Mouse (Mus musculus) neural tube, embryonic 11.5 days (tissue): ENCODE results near the gene Sema3f. TPM values are rescaled to one million over a fixed set of nuclear protein-coding genes. Genes with fewer than 3 reads are reported as not detected.

ENCODE experiments used
- ATAC-seq: fragments of 200-750 bp; cut with Nextera tagmentation; 2 replicates; pipeline ENCODE4 v1.8.0; 2017; ENCODE audit warnings: moderate number of reproducible peaks, mild to moderate bottlenecking, moderate TSS enrichment, moderate library complexity; ENCODE audit not compliant: insufficient read depth, low FRiP score, low TSS enrichment
- DNase-seq: peaks from one replicate; pipeline ENCODE4 v3.0.0-alpha.2; 2015; ENCODE audit warnings: low spot score
- H3K27ac ChIP-seq: fragments of 300-500 bp; sonication (generic); 2 replicates; pipeline ENCODE4 v1.5.1; 2014; ENCODE audit warnings: low read depth, mild to moderate bottlenecking, low read length
- H3K27me3 ChIP-seq: fragments of 300-500 bp; sonication (generic); 2 replicates; pipeline ENCODE4 v1.6.1; 2014; ENCODE audit warnings: mild to moderate bottlenecking, low read length, mixed read lengths; ENCODE audit not compliant: control insufficient read depth, insufficient read depth
- H3K36me3 ChIP-seq: fragments of 300-500 bp; sonication (generic); 2 replicates; pipeline ENCODE4 v1.6.1; 2014; ENCODE audit warnings: mild to moderate bottlenecking, low read length, moderate library complexity, mixed read lengths; ENCODE audit not compliant: control insufficient read depth, insufficient read depth
- H3K4me1 ChIP-seq: fragments of 300-500 bp; sonication (generic); 2 replicates; pipeline ENCODE4 v1.6.1; 2014; ENCODE audit warnings: low read length, mixed read lengths; ENCODE audit not compliant: control insufficient read depth, insufficient read depth
- H3K4me2 ChIP-seq: fragments of 300-500 bp; sonication (generic); 2 replicates; pipeline ENCODE4 v1.6.1; 2014; ENCODE audit warnings: low read depth, mild to moderate bottlenecking, moderate library complexity
- H3K4me3 ChIP-seq: fragments of 300-500 bp; sonication (generic); 2 replicates; pipeline ENCODE4 v1.5.1; 2014; ENCODE audit warnings: low read depth, low read length
- H3K9ac ChIP-seq: fragments of 300-500 bp; sonication (generic); 2 replicates; pipeline ENCODE4 v1.6.1; 2014; ENCODE audit warnings: mild to moderate bottlenecking, low read length
- H3K9me3 ChIP-seq: fragments of 300-500 bp; sonication (generic); 2 replicates; pipeline ENCODE4 v1.6.1; 2016; ENCODE audit warnings: low read length; ENCODE audit not compliant: control insufficient read depth
- WGBS: fragments of 180-500 bp; shearing (Covaris S2); extraction: QIAGEN DNeasy Blood & Tissue Kit; methylation state at CpG from one replicate; pipeline ENCODE4 v1.1.7; 2014; 5-methylcytosine and 5-hydroxymethylcytosine counted together
- polyA plus RNA-seq: library from polyadenylated mRNA; unstranded; fragments of >200 nt; fragmentation: Nextera tagmentation; extraction: Ambion mirVana; gene quantifications from 2 replicates; pipeline ENCODE4 v1.2.1, GENCODE M21; 2014

Sema3f gene
- polyA plus RNA-seq, 1 experiment from 2014 or later = 15.3 TPM

- DNase-seq (no peak), ATAC-seq (no peak)
- no peak overlapping the region for H3K9ac ChIP-seq
- no peak overlapping the region for H3K4me2 ChIP-seq
- H3K4me3 ChIP-seq = no peak overlapping the region
- no peaks in the 10 kb centered on the region for H3K27me3 ChIP-seq
- H3K27ac ChIP-seq = no peak overlapping the region
- H3K36me3 ChIP-seq = no peaks in the 10 kb centered on the region; the same call in 1 of the 2 replicates
- peaks cover 39% of the 10 kb centered on the region for H3K4me1 ChIP-seq
- 10% methylated on average over 14 of the region's 14 CpGs for WGBS
- no peaks in the 10 kb centered on the region for H3K9me3 ChIP-seq
Measured at GRCm38 (mm10) chr9:107697811-107698521, 12.3 kb downstream of the Sema3f start.

- DNase-seq (no peak), ATAC-seq (no peak)
- H3K4me1 ChIP-seq = peaks cover 39% of the 10 kb centered on the region
- no peaks in the 10 kb centered on the region for H3K27me3 ChIP-seq
- H3K9ac ChIP-seq = no peak overlapping the region
- H3K4me3 ChIP-seq = no peak overlapping the region
- H3K4me2 ChIP-seq = no peak overlapping the region
- no peaks in the 10 kb centered on the region for H3K9me3 ChIP-seq
- 24% methylated on average over 9 of the region's 9 CpGs for WGBS
- no peaks in the 10 kb centered on the region; the same call in 1 of the 2 replicates for H3K36me3 ChIP-seq
- no peak overlapping the region for H3K27ac ChIP-seq
Measured at GRCm38 (mm10) chr9:107696845-107697610, 13.2 kb downstream of the Sema3f start.

DNA sequence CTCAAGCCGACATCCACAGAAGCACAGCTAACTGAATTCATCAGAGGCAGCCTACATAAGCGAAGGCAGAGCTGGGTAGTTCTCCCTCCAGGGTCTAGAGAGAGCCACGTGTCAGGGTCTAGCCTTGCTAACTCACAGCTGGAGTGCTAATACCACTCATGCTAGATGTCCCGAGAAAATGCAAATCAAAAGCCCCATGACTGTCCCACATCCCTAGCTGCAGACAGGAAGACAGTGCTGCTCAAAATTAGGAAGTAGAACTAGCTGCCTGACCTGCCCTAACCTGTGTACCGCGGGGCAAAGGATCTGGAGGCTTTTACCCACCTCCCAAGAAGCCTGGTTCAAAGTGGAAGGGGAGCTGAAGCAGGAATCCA is 14.2 kb downstream of the Sema3f start:
- Histone ChIP-seq H3K9me3 (no peaks in the 10 kb centered on the region), H3K36me3 (no peaks in the 10 kb centered on the region; the same call in 1 of the 2 replicates), H3K27me3 (no peaks in the 10 kb centered on the region), H3K27ac (no peak overlapping the region), H3K4me2 (no peak overlapping the region), H3K4me3 (no peak overlapping the region), H3K4me1 (peaks cover 39% of the 10 kb centered on the region), H3K9ac (no peak overlapping the region)
- no peak for DNase-seq
- ATAC-seq = no peak
- WGBS = 48% methylated on average over 6 of the region's 6 CpGs

GRCm38 (mm10) chr9:107695441-107696105 is 14.7 kb downstream of the Sema3f start:
- H3K4me1 ChIP-seq = peaks cover 39% of the 10 kb centered on the region
- no peaks in the 10 kb centered on the region for H3K27me3 ChIP-seq
- H3K4me3 ChIP-seq = no peak overlapping the region
- H3K9me3 ChIP-seq = no peaks in the 10 kb centered on the region
- no peak overlapping the region for H3K9ac ChIP-seq
- WGBS = 83% methylated on average over 12 of the region's 12 CpGs
- no peaks in the 10 kb centered on the region; the same call in 1 of the 2 replicates for H3K36me3 ChIP-seq
- no peak overlapping the region for H3K27ac ChIP-seq
- no peak overlapping the region for H3K4me2 ChIP-seq
- ATAC-seq (no peak), DNase-seq (no peak)

DNA sequence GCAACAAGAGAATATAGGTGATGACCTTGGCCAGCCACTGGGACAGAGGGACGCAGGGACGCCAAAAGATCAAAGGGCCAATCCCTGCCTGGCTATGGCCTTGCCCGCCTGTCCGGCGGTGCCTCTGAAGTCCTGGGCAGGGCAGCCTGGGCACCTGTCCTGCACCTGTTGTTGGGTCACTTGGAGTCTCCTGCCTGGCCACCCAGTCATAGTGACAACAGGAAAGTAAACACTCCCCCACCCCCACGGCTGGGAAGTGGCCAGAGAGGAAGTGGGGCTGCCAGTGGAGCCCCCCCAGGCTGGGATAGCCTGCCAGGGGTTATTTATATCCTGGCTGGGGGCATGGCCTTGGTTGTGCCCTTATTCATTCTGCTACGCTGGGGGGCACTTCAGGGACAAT is 15.6 kb downstream of the Sema3f start:
- Histone ChIP-seq H3K27ac (no peak overlapping the region), H3K27me3 (no peaks in the 10 kb centered on the region), H3K4me1 (peaks cover 29% of the 10 kb centered on the region), H3K9ac (no peak overlapping the region), H3K4me3 (no peak overlapping the region), H3K9me3 (no peaks in the 10 kb centered on the region), H3K36me3 (no peaks in the 10 kb centered on the region; the same call in 1 of the 2 replicates), H3K4me2 (no peak overlapping the region)
- no peak for ATAC-seq
- 75% methylated on average over 7 of the region's 7 CpGs for WGBS
- no peak for DNase-seq

DNA sequence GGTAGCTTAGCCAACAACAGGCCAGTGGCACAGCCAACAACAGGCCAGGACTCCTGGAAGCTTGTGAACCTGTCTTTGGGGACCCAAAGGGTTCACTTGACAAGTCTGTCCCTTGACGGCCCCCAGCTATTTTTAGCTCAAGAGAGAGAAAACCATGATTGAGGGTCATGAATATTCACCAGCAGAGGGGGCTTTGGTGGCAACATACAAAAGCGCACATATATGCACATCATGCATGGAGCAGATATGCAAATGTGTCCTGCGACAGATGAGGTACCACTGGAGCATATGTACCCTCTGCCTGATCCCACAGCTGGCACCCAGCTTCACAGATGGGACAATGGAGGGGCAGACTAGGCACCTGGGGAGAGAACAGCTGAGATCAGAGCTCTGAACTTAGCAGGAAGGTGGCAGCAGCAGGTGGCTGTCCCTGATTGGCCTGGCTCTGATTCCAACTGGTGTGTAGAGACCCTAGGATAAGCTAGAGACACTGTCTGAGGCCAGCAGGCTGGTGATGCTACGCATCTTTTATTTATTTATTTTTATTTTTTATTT is 16.8 kb downstream of the Sema3f start:
- H3K9me3 ChIP-seq = no peaks in the 10 kb centered on the region
- peaks cover 18% of the 10 kb centered on the region for H3K4me1 ChIP-seq
- WGBS = 68% methylated on average over 4 of the region's 4 CpGs
- no peak overlapping the region for H3K27ac ChIP-seq
- DNase-seq (no peak), ATAC-seq (no peak)
- H3K4me3 ChIP-seq = no peak overlapping the region
- H3K9ac ChIP-seq = no peak overlapping the region
- no peaks in the 10 kb centered on the region for H3K27me3 ChIP-seq
- no peak overlapping the region for H3K4me2 ChIP-seq
- no peaks in the 10 kb centered on the region; the same call in 1 of the 2 replicates for H3K36me3 ChIP-seq

- peaks cover 12% of the 10 kb centered on the region for H3K4me1 ChIP-seq
- H3K27ac ChIP-seq = no peak overlapping the region
- no peaks in the 10 kb centered on the region; the same call in none of the 2 replicates for H3K36me3 ChIP-seq
Measured at GRCm38 (mm10) chr9:107692785-107693184, 17.5 kb downstream of the Sema3f start.

DNA sequence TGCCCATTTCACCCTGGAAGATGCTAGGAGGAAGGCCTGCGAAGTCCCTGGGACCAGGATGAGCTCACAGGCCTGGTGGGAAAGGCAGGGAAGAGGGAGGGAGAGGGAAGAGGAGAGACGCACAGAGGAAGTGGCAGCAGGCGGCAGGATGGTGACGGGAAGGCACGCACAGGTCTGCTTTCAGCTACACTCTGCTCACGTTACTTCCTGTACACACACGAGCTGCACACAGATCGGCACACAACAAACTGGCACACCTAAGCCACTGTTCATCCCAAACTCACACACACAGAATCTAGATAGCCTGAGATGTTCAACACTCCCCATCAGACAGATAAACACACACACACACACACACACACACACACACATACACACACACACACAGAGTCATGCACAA is 19.9 kb downstream of the Sema3f start:
- H3K27ac ChIP-seq = no peak overlapping the region
- H3K27me3 ChIP-seq = no peaks in the 10 kb centered on the region
- no peaks in the 10 kb centered on the region; the same call in none of the 2 replicates for H3K36me3 ChIP-seq
- DNase-seq = no peak
- no peaks in the 10 kb centered on the region for H3K4me1 ChIP-seq
- WGBS = 75% methylated on average over 8 of the region's 8 CpGs
- no peak overlapping the region for H3K9ac ChIP-seq
- no peak overlapping the region for H3K4me2 ChIP-seq
- no peak overlapping the region for H3K4me3 ChIP-seq
- ATAC-seq = no peak
- H3K9me3 ChIP-seq = no peaks in the 10 kb centered on the region

More at GRCm38 (mm10) chr9:107692785-107693184, 17.5 kb downstream of the Sema3f start:
- H3K9ac ChIP-seq = no peak overlapping the region
- H3K9me3 ChIP-seq = no peaks in the 10 kb centered on the region
- DNase-seq = no peak
- H3K4me2 ChIP-seq = no peak overlapping the region
- no peak overlapping the region for H3K4me3 ChIP-seq
- no peak for ATAC-seq
- no peaks in the 10 kb centered on the region for H3K27me3 ChIP-seq
- 78% methylated on average over 5 of the region's 5 CpGs for WGBS
